Mouse (Mus musculus): ENCODE measurements at regions not wholly inside any gene's neighbourhood (a gene's known extent, or its start where the extent isn't known, plus 50 kb on each side); places are given as distances from the start of the nearest gene placed in this dataset.

DNA sequence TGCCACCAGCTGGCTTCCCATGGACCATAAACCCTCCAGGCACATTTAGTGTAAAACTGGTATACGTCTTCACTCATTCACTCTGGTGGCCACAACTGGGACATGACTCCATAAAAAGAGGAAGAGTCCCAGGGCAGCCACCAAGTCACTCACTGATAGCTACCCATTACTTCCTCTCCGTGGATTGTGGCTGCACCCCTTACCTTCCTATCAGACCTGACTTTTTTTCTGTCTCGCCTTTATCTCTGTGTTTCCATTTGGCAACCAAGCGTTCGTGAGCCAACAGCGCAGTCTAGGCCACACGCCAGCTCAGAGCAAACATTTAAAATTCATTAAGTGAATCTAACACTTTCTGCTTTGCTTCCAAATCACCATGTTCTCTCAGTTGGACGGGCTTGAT lies 53.9 kb upstream of the Slc44a1 start:
- H3K4me1 ChIP-seq, result 0 out of 2 replicates have a peak, but pooled peaks cover 2% of the 10 kb centered on the region
- H3K27me3 ChIP-seq, result no peaks in the 10 kb centered on the region
- H3K9me3 ChIP-seq, result no peaks in the 10 kb centered on the region
- ATAC-seq (ENCODE audit: low FRiP score, low read depth), result no peak
- no peak overlapping the region for H3K4me2 ChIP-seq (replicated peaks)
- no peaks in the 10 kb centered on the region for H3K36me3 ChIP-seq
- WGBS, result 85% methylated on average over 8 of the region's 8 CpGs
- no peak overlapping the region for H3K4me3 ChIP-seq
- no peak overlapping the region for H3K9ac ChIP-seq
- H3K27ac ChIP-seq, result no peak overlapping the region

GRCm38 (mm10) chr4:53384761-53385160 lies 55.5 kb upstream of the Slc44a1 start:
- no peak overlapping the region for H3K9ac ChIP-seq
- 33% methylated on average over 6 of the region's 6 CpGs for WGBS
- no peaks in the 10 kb centered on the region for H3K36me3 ChIP-seq
- no peak overlapping the region for H3K4me3 ChIP-seq
- peak overlapping the region; percentile 12; the same call in 1 of the 2 replicates for H3K4me2 ChIP-seq (replicated peaks)
- H3K27ac ChIP-seq, result no peak overlapping the region
- H3K4me1 ChIP-seq, result 0 out of 2 replicates have a peak, but pooled peaks cover 2% of the 10 kb centered on the region
- ATAC-seq (ENCODE audit: low FRiP score, low read depth), result peak; percentile 61; the same call in 1 of the 2 replicates
- no peaks in the 10 kb centered on the region for H3K27me3 ChIP-seq
- no peaks in the 10 kb centered on the region for H3K9me3 ChIP-seq

DNA sequence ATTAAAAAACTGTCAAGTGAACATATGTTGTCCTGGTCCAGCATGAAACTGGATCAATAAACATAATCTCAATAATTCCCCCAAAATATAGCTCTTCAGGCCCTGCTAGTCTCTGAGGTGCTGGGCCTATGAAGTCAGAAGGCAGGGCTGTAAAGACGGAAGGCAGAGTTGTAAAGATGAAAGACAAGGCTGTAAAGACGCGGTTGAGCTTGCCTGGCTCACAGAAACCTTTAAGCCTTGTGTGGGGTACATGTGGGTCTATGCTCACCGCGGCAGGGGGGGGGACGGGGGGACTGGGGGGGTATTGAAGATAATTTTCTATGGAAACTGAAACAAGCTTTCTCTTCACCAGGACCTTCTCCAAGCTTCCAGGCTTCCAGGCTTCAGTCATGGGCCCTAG lies 56.1 kb upstream of the Slc44a1 start:
- Histone ChIP-seq H3K9ac (no peak overlapping the region), H3K4me2 (replicated peaks) (no peak overlapping the region), H3K27me3 (no peaks in the 10 kb centered on the region), H3K27ac (no peak overlapping the region), H3K4me3 (no peak overlapping the region), H3K9me3 (no peaks in the 10 kb centered on the region), H3K4me1 (0 out of 2 replicates have a peak, but pooled peaks cover 2% of the 10 kb centered on the region), H3K36me3 (no peaks in the 10 kb centered on the region)
- no peak for ATAC-seq (ENCODE audit: low FRiP score, low read depth)
- 36% methylated on average over 6 of the region's 6 CpGs for WGBS

GRCm38 (mm10) chr4:53382012-53382411 lies 58.2 kb upstream of the Slc44a1 start:
- Histone ChIP-seq H3K4me3 (no peak overlapping the region), H3K27ac (no peak overlapping the region), H3K4me1 (0 out of 2 replicates have a peak, but pooled peaks cover 2% of the 10 kb centered on the region), H3K27me3 (no peaks in the 10 kb centered on the region), H3K9ac (no peak overlapping the region), H3K36me3 (no peaks in the 10 kb centered on the region), H3K4me2 (replicated peaks) (no peak overlapping the region), H3K9me3 (no peaks in the 10 kb centered on the region)
- WGBS, result 59% methylated on average over 4 of the region's 4 CpGs
- no peak for ATAC-seq (ENCODE audit: low FRiP score, low read depth)

- Histone ChIP-seq H3K27ac (no peak overlapping the region), H3K36me3 (no peaks in the 10 kb centered on the region), H3K4me2 (replicated peaks) (no peak overlapping the region), H3K4me3 (no peak overlapping the region), H3K9me3 (no peaks in the 10 kb centered on the region), H3K27me3 (no peaks in the 10 kb centered on the region), H3K9ac (no peak overlapping the region), H3K4me1 (0 out of 2 replicates have a peak, but pooled peaks cover 2% of the 10 kb centered on the region)
- 86% methylated on average over 1 of the region's 1 CpGs for WGBS
- ATAC-seq (ENCODE audit: low FRiP score, low read depth), result no peak
Measured at GRCm38 (mm10) chr4:53379855-53380254, 60.4 kb upstream of the Slc44a1 start.

DNA sequence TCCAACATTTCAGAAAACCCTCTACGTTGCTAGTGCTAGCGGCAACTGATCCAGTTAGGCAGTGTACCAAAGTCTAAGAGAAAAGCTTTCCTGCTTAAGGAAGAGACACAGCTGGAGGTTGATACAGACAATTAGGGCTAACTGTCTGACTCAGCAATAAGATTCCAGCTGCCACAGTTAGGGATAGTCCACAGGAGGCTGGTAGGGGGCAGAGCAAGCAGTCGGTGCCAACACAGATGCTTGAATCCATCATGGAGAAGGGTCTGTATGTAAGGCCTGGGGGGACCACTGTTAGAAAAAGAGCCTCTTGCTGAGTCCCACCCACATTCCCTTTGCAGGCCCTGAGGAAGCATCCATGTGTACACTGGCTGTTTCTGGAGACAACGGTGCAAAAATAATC lies 63.2 kb upstream of the Slc44a1 start:
- WGBS, result 70% methylated on average over 4 of the region's 4 CpGs
- H3K27me3 ChIP-seq, result no peaks in the 10 kb centered on the region
- no peak for ATAC-seq (ENCODE audit: low FRiP score, low read depth)

GRCm38 (mm10) chr4:53356374-53356773 lies 83.8 kb upstream of the Slc44a1 start:
- WGBS, result 67% methylated on average over 2 of the region's 2 CpGs
- no peak overlapping the region for H3K4me3 ChIP-seq
- H3K9me3 ChIP-seq, result no peaks in the 10 kb centered on the region
- no peak overlapping the region for H3K4me2 ChIP-seq (replicated peaks)
- H3K36me3 ChIP-seq, result no peaks in the 10 kb centered on the region
- no peak for ATAC-seq (ENCODE audit: low FRiP score, low read depth)
- H3K27me3 ChIP-seq, result no peaks in the 10 kb centered on the region
- no peak overlapping the region for H3K27ac ChIP-seq
- H3K4me1 ChIP-seq, result peaks cover 14% of the 10 kb centered on the region
- H3K9ac ChIP-seq, result no peak overlapping the region

More for the DNA sequence above, 63.2 kb upstream of the Slc44a1 start:
- Histone ChIP-seq H3K4me3 (no peak overlapping the region), H3K27ac (no peak overlapping the region), H3K9me3 (no peaks in the 10 kb centered on the region), H3K4me2 (replicated peaks) (no peak overlapping the region), H3K4me1 (no peaks in the 10 kb centered on the region), H3K36me3 (no peaks in the 10 kb centered on the region), H3K9ac (no peak overlapping the region)

DNA sequence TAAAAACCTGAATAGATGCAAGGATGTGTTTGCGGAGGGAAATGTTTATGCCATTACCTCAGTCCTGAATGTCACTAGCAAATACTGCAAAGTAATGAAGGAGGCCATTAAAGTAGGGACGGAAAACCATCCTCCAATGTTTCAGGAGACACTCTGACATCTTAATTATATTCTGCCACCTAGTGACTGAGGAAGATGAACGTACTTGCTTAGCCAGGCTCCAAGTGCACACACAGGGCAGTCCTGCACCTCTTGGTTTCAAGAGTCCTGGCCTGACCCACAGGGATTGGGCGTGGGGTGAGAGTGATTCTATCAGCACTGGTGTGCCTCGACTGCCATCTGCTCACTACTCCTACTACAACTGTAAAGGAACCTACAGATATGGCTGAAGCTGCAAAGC lies 85.3 kb upstream of the Slc44a1 start:
- H3K27ac ChIP-seq, result no peak overlapping the region
- 44% methylated on average over 5 of the region's 5 CpGs for WGBS
- H3K9ac ChIP-seq, result no peak overlapping the region
- no peak overlapping the region for H3K4me3 ChIP-seq
- H3K9me3 ChIP-seq, result no peaks in the 10 kb centered on the region
- H3K4me1 ChIP-seq, result peaks cover 14% of the 10 kb centered on the region
- no peak overlapping the region for H3K4me2 ChIP-seq (replicated peaks)
- no peaks in the 10 kb centered on the region for H3K36me3 ChIP-seq
- H3K27me3 ChIP-seq, result no peaks in the 10 kb centered on the region
- ATAC-seq (ENCODE audit: low FRiP score, low read depth), result 0 out of 2 replicates have a peak, but pooled peaks have one; percentile 36

GRCm38 (mm10) chr4:53353399-53354090 lies 86.7 kb upstream of the Slc44a1 start:
- 49% methylated on average over 4 of the region's 4 CpGs for WGBS
- H3K9me3 ChIP-seq, result no peaks in the 10 kb centered on the region
- no peaks in the 10 kb centered on the region for H3K27me3 ChIP-seq
- H3K4me1 ChIP-seq, result peaks cover 14% of the 10 kb centered on the region
- no peaks in the 10 kb centered on the region for H3K36me3 ChIP-seq
- no peak overlapping the region for H3K9ac ChIP-seq
- H3K4me2 ChIP-seq (replicated peaks), result no peak overlapping the region
- ATAC-seq (ENCODE audit: low FRiP score, low read depth), result no peak
- no peak overlapping the region for H3K4me3 ChIP-seq
- H3K27ac ChIP-seq, result 0 out of 2 replicates have a peak overlapping the region, but pooled peaks have one; percentile 28

DNA sequence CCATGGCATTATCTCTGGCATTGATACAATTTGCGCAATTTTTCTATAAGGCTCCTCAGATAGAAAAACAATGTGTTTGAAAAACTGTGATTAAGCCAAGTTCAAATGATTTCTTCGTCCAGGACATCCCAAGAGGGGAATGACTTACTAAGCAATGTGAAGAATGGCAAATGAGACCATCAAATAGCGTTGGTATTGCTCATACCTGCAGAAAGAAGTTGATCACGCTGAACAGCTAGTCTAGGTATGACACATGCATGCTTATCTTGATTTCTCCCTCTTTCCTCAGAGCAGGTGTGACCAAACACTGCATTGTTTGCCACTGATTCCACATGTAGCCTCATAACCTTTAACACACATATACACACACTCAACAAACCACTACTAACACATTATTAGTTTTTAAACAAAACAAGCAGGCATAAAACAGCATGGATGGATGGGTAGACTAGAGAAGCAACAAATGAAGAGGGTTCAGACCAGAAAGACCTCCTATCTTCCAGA lies 89.1 kb upstream of the Slc44a1 start:
- H3K27me3 ChIP-seq, result no peaks in the 10 kb centered on the region
- H3K36me3 ChIP-seq, result no peaks in the 10 kb centered on the region
- H3K4me3 ChIP-seq, result no peak overlapping the region
- peaks cover 14% of the 10 kb centered on the region for H3K4me1 ChIP-seq
- no peak overlapping the region for H3K9ac ChIP-seq
- no peak overlapping the region for H3K4me2 ChIP-seq (replicated peaks)
- no peak for ATAC-seq (ENCODE audit: low FRiP score, low read depth)
- peaks cover 2% of the 10 kb centered on the region; the same call in 1 of the 2 replicates for H3K9me3 ChIP-seq
- H3K27ac ChIP-seq, result no peak overlapping the region
- 89% methylated on average over 4 of the region's 4 CpGs for WGBS

- peaks cover 8% of the 10 kb centered on the region for H3K9me3 ChIP-seq
- H3K9ac ChIP-seq, result no peak overlapping the region
- H3K27me3 ChIP-seq, result no peaks in the 10 kb centered on the region
- no peak for ATAC-seq (ENCODE audit: low FRiP score, low read depth)
- no peak overlapping the region for H3K27ac ChIP-seq
- H3K4me2 ChIP-seq (replicated peaks), result no peak overlapping the region
- WGBS, result 88% methylated on average over 4 of the region's 4 CpGs
- no peak overlapping the region for H3K4me3 ChIP-seq
- no peaks in the 10 kb centered on the region for H3K36me3 ChIP-seq
- no peaks in the 10 kb centered on the region for H3K4me1 ChIP-seq
Measured at GRCm38 (mm10) chr4:53345346-53345745, 94.9 kb upstream of the Slc44a1 start.

GRCm38 (mm10) chr4:53344546-53344945 lies 95.7 kb upstream of the Slc44a1 start:
- no peak overlapping the region for H3K4me3 ChIP-seq
- H3K36me3 ChIP-seq, result no peaks in the 10 kb centered on the region
- H3K27ac ChIP-seq, result no peak overlapping the region
- H3K4me2 ChIP-seq (replicated peaks), result no peak overlapping the region
- 66% methylated on average over 8 of the region's 8 CpGs for WGBS
- peaks cover 8% of the 10 kb centered on the region for H3K9me3 ChIP-seq
- no peaks in the 10 kb centered on the region for H3K4me1 ChIP-seq
- H3K27me3 ChIP-seq, result no peaks in the 10 kb centered on the region
- no peak for ATAC-seq (ENCODE audit: low FRiP score, low read depth)
- H3K9ac ChIP-seq, result no peak overlapping the region
